ENCODE assay signal across 1 mouse cellular context in genomic region chr15:98901530-98901929, GRCm38 (mm10).
TF ChIP-seq lines count a peak whose summit lies in the region.

No protein-coding gene starts in this region.

TF ChIP-seq in CH12.LX, 34 proteins besides CTCF, POLR2A, EP300 and RAD21:
- TF ChIP-seq MYC (IDR thresholded peaks at IDR 0.05; ENCODE audit: low read depth, low read length) (0 out of 2 replicates have a peak, but pooled peaks have one; percentile 25), USF2 (conservative IDR thresholded peaks at IDR 0.05; ENCODE audit: low read depth, low read length) (no peak), JUN (IDR thresholded peaks at IDR 0.05; ENCODE audit: insufficient read depth, low read depth, low read length) (no peak), MEF2A (IDR thresholded peaks at IDR 0.05; ENCODE audit: borderline replicate concordance, low read depth, low read length) (peak; percentile 55), NELFE (IDR thresholded peaks at IDR 0.05; ENCODE audit: low read depth, low read length) (no peak)
